Mouse (Mus musculus) frontal cortex, postnatal 14 days (tissue): ENCODE results near the gene Mst1r.

Source experiments
- DNase-seq, 2 experiments: peaks; one replicate each; pipeline ENCODE4 v3.0.0; 2022; ENCODE audit warnings: low spot score in 2 of 2

Gene Mst1r

DNA sequence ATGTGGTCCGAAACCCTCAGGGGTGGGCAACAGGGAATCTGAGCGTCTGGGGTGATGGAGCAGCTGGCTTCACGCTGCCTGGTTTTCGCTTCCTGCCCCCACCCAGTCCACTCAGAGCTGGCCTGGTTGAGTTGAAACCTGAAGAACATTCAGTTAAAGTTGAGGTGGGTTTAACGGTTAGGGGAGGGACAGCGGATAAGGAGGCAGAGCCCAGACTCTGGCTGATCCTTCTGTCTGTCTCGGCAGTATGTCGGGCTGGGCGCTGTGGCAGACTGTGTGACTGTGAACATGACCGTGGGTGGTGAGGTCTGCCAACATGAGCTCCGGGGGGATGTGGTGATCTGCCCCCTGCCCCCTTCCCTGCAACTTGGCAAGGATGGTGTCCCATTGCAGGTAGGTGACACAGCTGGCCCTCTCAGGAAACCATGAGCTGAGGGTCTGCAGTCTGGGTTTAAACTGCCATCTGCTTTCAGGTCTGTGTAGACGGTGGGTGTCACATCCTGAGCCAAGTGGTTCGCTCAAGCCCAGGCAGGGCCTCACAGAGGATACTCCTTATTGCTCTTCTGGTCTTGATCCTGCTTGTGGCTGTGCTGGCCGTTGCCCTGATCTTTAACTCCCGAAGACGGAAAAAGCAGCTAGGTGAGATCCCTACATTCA, 8.2 kb downstream of the Mst1r start:
- DNase-seq = no peak

- no peak for DNase-seq
Measured at GRCm38 (mm10) chr9:107917895-107918608, 11.4 kb downstream of the Mst1r start.

DNA sequence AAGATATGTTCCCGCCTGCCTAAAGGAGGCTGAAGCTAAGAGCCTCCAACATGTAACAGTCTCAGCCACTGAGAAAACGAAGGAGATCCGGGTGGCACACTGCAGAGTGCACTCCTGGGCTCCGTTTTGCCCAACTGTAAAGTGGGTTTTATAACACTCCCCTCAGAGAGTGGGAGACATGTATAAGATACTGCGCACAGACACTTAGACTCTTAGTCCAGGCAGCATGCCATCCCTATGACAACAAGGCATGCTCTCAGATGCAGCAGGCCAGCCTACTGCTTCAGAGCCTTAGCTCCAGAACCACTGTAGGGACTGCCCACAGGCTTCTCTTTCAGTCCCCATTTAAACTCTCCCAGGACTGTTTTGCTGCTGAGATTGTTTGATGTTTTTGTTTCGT, 12.2 kb downstream of the Mst1r start:
- no peak for DNase-seq

GRCm38 (mm10) chr9:107919441-107919840, 12.8 kb downstream of the Mst1r start:
- DNase-seq = no peak

- DNase-seq = no peak
Measured at GRCm38 (mm10) chr9:107923021-107923420, 16.3 kb downstream of the Mst1r start.

GRCm38 (mm10) chr9:107923956-107924355, 17.3 kb downstream of the Mst1r start:
- no peak for DNase-seq

DNA sequence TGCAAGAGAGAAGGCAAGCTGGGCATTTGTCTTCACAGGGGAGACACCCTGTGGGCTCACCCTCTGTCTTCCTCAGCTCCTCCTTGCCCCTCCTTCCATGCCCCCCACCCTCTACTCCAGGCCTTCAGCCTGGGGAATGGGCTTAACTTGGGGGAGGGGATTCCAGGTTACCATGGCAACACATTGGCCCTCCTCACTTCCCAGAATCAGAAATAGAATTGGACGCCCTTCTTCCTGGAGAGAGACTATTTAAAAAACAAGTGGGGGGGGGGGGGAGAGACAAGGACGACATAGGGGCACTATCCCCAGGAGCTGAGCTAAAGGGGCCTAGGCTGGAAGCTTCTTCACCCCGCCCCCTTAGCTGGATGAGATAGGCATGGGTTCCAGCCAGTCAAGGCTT, 18.6 kb downstream of the Mst1r start:
- no peak for DNase-seq

DNA sequence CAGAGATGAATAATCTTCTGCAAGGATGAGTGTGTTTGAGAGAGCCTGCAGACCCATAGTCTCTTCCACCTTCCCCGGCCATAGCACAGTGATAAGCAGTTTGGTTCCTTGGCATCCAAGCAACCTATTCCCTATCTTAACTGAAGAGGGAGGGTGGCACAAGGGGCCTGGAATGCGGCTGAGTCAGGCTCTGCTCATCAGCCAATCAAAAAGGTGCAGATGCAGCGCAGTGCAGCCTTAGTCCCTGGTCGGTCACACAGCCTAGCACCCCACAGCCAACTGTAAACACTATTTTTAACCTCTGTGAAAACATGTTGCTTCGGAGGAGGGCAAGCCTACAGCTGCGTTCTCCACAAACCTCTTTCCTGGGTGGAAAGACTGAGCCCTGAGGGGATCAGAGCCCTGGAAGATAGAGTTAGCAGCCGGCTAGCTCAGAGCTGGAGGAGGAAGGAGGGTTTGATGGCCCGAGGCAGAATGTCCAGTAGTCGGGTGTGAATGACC, 20.3 kb downstream of the Mst1r start:
- no peak for DNase-seq

DNA sequence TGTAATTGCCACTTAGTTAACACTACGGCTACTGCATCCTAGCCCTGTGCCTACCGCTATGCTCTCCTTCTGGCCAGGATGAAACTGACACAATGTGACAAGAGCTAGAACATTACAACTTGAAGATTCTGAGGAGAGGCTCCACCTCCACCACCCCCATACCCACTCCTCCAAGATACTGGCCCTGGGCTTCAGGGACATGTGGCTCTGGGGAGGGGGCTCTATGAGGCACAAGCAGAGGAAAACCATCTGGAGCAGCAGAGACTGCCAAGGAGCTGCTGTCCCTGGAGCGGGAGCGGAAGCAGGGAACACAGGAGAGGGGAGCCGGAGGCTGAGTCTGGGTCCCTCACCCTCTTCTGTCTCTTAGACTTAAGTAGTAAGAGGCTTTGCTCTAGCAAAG, 21.1 kb downstream of the Mst1r start:
- peak in 1 of 2 experiments; percentile 38 for DNase-seq

GRCm38 (mm10) chr9:107928169-107928568, 21.5 kb downstream of the Mst1r start, which contains the start of gene Actl11:
TSS of gene Actl11 (plus strand) at chr9:107928469.
- no peak for DNase-seq

DNA sequence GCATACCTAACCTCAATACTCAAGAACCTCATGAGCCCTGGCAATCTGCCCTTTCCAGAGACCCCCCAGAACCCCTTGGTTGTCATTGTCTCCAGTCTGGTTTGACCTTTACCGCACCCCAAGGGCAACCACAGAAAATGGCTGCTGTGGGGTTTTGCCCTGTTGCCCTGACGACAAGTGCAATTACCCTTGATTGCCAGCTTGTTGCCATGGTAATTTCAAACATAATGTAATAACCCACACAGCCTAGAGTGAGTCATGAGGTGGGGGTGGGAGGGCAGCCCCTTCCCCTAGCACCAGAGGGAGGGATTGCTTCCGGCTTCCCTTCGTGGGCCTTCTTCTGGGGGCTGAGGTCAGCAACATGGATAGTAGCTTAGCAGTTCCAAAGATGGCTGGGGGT, 25.5 kb downstream of the Mst1r start:
- no peak for DNase-seq

DNA sequence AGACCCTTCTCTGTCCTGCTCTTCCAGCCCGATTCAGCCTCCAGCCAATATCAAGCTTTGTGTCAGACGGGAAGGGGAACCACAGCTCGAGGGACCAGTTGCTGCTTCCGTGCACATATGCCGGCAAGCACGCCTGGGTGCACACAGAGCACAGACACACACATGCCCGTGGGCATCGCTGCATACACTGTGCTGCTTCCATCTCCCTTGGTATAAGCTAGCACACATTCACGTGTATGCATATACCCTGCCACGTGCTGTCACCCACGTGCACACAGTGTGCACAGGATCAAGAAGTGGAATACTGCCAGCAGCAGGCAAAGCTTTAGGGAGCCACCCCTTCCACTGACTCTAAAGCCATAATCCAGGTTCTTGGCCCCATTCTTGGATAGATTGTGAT, 27.5 kb downstream of the Mst1r start:
- DNase-seq = peak in 1 of 2 experiments; percentile 35

DNA sequence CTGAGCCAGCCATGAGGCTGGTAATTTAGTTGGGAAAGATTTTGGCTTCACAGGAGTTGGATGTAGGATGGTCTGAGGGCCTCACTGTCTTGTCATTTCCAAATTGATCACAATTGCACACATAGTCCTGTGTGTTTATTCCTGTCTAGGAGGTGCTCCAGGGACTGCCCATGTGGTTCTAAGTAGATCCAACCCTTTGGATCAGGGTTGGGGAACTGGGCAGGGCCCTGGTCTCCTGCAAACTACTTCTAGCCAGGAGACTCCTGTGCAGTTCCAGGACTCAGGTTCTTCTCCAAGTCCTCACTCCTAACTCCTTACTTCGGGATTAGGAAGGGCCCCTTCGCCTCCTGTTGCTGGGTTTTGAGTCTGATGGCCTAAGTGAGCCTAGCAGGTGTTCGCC, 28.7 kb downstream of the Mst1r start, which contains the start of gene Camkv:
Camkv (plus strand) TSS at position 301 of the 400 bp plus-strand sequence.
- no peak for DNase-seq

GRCm38 (mm10) chr9:107935790-107936214, 29.1 kb downstream of the Mst1r start:
- no peak for DNase-seq

GRCm38 (mm10) chr9:107936215-107936822, 29.6 kb downstream of the Mst1r start:
- DNase-seq = peak; percentile 48 to 61

- no peak for DNase-seq
Measured at GRCm38 (mm10) chr9:107936831-107937230, 30.2 kb downstream of the Mst1r start.

DNA sequence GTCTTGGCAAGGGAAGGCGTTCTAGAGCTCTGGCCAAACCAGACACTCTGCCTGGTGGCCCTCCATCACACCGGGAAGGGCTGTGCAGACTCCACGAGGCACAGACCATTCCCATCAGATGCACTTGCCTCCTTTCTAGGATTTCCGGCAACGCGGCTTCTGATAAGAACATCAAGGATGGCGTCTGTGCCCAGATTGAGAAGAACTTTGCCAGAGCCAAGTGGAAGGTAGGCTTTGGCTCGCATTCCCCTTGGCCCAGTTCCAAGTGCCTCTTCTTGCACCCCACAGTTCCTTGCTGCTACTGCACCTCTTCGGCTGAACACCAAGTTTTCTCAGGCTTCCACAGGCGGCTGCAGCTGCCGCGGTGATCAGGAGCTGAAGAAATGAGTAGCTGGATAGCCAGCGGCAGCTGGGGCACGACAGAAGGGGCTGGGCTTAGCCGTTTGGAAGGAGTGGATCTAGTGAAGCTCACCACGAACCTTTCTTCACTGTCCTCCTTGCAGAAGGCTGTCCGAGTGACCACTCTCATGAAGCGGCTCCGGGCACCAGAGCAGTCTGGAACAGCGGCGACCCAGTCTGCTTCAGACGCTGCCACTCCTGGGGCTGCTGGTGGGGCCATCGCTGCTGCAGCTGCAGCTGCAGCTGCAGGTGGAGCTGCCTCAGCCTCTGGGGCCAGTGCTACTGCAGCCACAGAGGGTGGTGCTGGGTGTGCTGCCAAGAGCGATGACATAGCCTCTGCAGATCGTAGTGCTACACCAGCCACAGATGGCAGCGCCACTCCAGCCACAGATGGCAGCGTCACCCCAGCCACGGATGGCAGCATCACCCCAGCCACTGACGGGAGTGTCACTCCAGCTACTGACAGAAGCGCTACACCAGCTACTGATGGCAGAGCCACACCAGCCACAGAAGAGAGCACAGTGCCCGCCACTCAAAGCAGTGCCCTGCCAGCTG, 40.8 kb downstream of the Mst1r start:
- no peak for DNase-seq

- no peak for DNase-seq
Measured at GRCm38 (mm10) chr9:107949184-107949921, 42.7 kb downstream of the Mst1r start.

DNA sequence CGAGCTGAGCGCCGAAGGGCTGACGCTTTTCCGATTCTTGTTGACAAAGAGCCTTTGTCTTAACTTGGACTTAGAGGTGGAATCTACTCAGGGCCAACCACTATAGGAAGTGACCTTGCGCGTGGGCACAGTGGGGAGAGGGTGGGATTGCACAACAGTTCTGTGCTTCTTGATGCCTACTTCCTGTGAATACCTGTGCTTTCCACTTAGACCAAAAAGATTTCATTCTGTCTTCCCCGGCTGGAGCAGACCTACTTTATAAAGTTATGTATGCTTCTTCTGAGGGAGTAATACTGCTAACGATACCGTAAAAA, 43.2 kb downstream of the Mst1r start, which contains the start of gene Traip:
Traip (plus strand) TSS at position 215 of the 314 bp plus-strand sequence.
- DNase-seq = no peak

- peak; percentile 85 to 90 for DNase-seq
Measured at GRCm38 (mm10) chr9:107950460-107951355, 44.0 kb downstream of the Mst1r start.
